9 mouse cellular contexts compared by ENCODE assay signal in genomic region chr13:109722237-109723119, GRCm38 (mm10).
"Had no signal": no experiment of that assay in that cellular context is flagged by ENCODE, and none has a peak within 500 bp of the region (broad histone marks: within the 10 kb centered on the region; RNA-seq: fewer than 3 reads in every experiment).

No protein-coding gene starts in this region.

- H3K4me2 ChIP-seq: intestine, embryonic 15.5 days; lung, embryonic 15.5 days; midbrain, embryonic 13.5 days had no signal

- H3K4me1 ChIP-seq: intestine, embryonic 15.5 days; lung, embryonic 15.5 days; midbrain, embryonic 13.5 days had no signal

- H3K27me3 ChIP-seq: intestine, embryonic 15.5 days; lung, embryonic 15.5 days; midbrain, embryonic 13.5 days had no signal

- H3K4me3 ChIP-seq: intestine, embryonic 15.5 days; left cerebral cortex, adult 2 months; lung, embryonic 15.5 days; midbrain, embryonic 13.5 days had no signal

- H3K27ac ChIP-seq: intestine, embryonic 15.5 days; left cerebral cortex, adult 2 months; liver, embryonic 14.5 days; lung, embryonic 15.5 days; midbrain, embryonic 13.5 days had no signal

- H3K36me3 ChIP-seq: intestine, embryonic 15.5 days; lung, embryonic 15.5 days; midbrain, embryonic 13.5 days had no signal

- H3K9me3 ChIP-seq: intestine, embryonic 15.5 days; lung, embryonic 15.5 days; midbrain, embryonic 13.5 days had no signal

- ATAC-seq: intestine, embryonic 15.5 days; midbrain, embryonic 13.5 days had no signal

- H3K9ac ChIP-seq: intestine, embryonic 15.5 days; liver, embryonic 14.5 days; lung, embryonic 15.5 days; midbrain, embryonic 13.5 days had no signal

- DNase-seq: kidney, adult 18-20 months; kidney, postnatal 10 days; right cerebral cortex, postnatal 25 days; thymus, postnatal 4 days had no signal
